Mouse (Mus musculus): ENCODE data around the gene D430042O09Rik.
A peak's percentile ranks its signal among the peaks of the same experiment; 100 is the strongest.

Gene D430042O09Rik

DNA sequence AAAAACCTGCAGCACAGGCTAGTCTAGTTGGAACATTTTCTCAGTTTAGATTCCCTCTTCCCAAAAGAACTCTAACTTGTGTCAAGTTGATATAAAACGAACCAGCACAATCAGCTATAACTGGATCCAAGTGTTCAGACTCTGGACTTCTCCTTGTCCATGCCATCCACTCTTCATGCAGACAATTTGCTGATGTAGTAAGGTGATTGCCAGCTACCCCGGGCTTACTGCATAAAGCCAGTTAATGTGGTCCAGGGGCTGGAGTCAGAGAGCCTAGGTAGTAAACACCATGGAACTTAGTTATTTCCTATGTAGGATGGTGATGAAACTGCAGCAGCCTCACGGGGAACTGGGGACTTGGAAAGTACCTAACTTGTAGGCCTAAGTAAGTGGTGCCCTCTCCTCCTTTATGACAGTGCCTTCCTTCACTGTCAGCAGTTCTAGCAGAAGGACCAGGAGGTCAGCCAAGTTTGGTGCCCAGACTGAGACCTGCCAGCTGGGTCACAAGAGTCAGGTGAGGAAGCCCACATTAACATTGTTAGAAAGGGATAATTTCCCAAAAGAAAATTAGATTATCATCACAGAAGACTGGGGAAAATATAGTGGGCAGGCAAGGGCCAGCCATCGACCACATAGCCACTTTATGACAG, 28.8 kb downstream of the D430042O09Rik start:
- DNase-seq (ENCODE audit: low read depth, low spot score): no peak

DNA sequence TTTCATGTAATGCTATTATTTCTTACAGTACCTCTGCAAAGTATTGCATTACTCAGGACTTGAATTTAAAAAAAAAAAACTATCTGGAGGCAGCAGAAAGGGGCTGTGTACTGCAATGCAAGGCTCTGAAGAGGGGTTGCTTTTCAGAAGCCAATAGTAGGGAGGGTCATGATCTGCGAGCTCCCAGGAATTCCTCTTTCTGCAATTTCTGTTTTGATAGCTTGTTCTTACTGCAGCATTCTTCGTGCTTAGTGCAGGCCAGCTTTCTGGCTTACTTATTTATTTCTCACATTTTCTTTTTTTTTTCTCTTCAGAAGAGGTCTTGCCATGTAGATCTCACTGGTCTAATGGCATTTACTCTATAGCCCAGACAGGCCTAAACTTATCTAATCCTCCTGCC, 32.8 kb downstream of the D430042O09Rik start:
- no peak for DNase-seq (ENCODE audit: low read depth, low spot score)

DNA sequence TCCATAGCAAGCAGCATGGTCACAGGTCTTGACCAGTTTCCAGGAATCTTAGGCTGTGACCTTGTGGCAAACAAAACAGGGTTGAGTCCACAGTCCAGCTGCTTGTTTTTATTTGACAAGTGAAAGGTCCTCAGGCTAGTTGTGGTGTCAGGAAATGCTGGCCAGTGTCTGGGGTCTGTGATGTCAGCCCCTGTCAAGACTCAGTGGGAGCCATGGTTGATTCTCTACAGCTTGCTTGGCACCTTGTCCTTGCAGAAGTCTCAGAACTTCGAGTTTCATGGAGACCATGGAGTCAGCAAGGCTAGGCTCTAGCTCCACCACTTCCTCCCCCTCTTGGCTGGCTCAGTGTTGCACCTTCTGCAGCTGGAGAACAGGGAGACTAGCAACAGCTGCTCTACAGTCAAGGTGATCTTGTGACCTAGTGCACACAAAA, 33.6 kb downstream of the D430042O09Rik start:
- DNase-seq (ENCODE audit: low read depth, low spot score): no peak

DNA sequence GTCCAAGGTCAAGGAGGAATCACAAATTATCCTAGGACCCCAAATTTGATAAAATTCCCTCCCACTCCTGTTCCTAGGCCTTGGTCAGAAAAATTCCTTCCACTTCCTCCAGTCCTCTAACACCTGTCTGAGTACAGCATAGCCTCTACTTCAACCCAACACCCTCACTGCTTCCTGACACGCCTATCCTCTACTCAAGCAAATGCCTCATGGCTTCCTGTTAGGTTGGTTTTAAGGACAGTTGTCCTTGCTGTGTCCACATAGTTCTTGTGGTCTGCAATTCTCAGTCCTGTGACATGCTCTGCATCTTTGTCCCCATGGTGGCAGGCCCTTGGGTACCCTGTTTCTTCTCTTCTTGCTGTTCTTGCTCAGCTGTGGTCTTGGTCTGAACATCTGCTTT, 37.1 kb downstream of the D430042O09Rik start:
- DNase-seq (ENCODE audit: low read depth, low spot score): no peak

DNA sequence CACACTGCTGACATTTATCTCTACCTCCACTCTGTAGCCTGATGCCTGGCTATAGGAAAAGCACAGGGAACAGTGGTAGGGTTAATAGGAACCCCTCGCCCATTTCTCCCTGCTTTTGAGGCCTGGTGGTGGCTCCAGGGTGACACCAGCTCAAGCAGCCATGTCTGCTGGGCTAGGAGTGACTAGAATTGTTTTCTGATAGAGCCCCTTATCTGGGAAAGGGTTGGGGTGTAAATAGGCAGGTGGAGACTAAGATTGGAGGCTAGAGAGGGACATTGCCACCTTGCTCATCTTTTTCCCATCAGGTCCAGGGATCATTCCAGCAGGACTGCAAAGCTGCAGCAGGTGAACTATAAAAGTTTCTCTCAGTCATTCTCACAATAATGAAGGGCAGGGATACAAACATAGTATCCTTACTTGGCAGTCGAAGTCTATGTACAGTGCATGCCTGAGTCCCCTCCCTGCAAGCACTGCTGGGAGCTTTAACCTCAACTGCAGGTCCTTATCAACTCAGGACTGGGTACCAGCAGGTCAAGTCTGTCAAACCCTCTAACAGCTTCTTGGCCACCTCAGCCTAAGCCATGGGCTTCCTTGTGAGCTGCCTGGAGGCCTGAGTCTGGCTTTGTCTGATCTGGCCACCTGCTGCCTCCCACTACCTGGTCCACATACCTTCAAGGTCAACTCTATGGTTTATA, 39.1 kb downstream of the D430042O09Rik start:
- no peak for DNase-seq (ENCODE audit: low read depth, low spot score)

DNA sequence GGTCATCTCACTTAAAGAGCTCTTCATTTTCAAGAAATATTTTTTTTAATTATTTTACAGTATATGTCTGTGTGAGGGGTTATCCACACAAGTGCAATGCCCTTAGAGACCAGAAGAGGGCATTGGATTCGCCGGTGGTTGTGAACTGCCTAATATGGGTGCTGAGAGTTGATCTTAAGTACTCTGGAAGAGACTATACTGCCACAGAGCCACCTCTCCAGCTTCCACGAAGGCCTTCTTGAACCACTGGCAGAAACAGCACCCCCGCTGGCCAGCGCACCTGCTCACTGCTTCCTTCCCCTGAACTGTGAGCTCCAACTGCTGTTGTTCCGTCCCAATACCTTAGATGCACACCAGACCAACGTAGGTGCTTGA, 39.6 kb downstream of the D430042O09Rik start:
- no peak for DNase-seq (ENCODE audit: low read depth, low spot score)

DNA sequence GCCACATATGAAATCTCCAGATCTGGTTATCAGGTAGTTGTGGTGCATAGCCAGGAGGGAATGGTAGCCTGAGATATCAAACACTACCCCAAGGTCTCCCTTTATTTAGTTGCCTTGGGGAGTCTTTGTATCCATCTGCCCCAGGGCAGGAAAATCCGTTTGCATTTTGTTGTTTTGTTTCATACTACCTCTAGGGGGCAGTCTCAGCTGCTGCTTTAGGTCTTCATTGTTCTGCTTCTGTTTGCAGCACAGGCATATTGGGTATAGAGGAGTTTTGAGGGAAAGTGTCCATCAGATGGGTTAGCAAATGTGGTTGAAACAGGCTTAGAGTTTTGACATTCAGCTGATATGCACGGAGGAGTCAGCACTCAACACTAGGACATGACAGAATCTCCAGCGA, 40.5 kb downstream of the D430042O09Rik start:
- no peak for DNase-seq (ENCODE audit: low read depth, low spot score)

DNA sequence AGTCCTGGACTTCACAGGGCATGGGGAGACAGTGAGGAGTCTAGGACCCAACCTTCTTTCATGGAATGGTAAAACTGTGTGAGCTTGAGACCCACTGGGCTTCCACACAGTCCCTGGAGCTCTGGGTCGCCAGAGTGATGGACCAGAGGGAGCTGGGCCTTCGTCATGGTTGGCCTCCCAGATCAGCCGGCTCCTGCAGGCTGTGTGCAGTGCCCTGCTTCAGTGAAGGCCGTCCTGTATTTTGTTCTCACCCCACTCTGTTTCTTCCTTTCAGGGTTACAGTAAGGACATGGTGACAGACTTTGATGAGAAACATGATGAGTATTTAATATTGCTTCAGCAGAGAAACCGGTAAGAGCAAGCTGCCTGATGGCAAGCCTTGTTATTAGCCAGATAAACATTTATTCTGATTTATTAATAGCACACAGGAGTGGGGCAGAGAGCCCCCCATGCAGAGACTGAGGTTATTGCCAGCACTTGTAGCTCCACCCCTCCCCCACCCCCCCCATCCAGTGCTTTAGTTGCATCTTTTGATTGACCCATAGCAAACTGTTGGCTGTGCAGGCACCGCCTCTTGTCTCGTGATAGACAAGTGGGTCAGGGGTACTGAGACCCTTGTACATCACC, 45.1 kb downstream of the D430042O09Rik start:
- no peak for DNase-seq (ENCODE audit: low read depth, low spot score)

DNA sequence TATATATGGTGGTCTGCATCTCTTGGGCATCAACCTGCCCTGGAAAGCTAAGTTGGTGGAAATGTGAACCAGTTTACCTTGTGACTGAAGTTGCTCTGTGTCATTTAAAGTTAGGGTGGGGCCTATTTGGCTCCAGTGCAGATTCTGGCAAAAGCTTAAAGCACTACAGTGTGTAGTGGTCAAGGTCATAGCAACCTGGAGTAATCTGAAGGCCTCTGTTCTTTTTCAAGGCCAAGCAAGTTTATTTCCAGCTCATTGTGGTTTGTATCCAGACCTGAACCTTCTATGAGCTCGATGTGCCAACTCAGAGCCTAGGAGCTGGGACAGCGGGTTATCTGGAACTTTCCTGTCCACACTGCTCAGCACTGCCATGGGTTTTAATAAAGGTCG, 45.6 kb downstream of the D430042O09Rik start:
- no peak for DNase-seq (ENCODE audit: low read depth, low spot score)

DNA sequence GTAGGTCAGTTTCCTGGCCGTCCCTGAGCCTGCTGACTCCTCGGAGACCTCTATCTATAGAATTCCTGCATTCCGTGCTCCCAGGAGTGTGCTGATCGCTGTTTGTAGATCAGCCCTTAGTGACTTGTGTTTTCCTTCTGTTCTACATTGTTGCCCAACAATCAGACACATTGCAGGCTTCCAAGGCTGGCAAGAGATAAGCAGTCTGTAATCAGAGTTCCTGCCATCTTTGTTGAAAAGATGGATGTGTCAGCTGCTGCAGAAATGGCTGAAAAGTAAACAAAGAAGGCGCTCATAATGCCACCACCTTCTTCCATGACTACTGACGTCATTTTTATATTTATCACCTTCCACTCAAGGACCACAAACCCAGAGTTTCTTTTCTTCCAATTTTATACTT, 49.1 kb downstream of the D430042O09Rik start:
- no peak for DNase-seq (ENCODE audit: low read depth, low spot score)

DNA sequence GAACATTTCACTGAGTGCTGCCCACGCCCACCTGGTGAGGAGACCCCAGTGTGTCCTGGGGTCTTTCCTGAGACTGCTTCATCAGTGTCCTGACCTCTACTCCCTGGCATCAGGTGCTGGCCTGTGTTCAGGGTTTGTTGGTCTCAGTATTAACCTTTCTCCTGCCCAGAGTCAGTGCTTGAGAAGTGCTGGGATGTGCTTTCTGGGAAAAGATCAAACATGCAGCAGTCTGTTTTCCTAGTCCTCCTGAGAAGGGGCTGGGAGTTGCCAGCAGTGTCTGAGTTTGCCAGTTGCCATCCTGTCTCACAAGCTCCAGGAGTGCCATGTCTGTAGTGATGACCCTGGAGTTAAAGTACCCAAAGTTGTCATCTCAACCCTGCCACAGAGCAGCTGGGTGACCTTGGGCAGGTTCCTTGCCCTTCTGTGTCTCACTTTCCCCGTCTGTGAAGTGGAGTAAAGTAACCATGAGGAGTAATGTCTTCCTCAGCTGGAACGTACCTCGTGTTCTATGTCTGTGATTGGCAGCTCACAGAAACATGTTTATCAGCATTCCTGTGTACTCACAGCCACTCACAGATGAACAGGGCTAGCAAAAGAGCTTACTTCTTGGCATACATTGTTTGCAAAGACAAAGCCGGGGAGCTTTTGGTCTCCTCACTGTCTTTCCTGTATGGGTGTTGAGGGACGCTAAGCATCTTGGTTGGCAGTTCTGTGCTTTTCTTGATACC, 50.4 kb downstream of the D430042O09Rik start:
- no peak for DNase-seq (ENCODE audit: low read depth, low spot score)

DNA sequence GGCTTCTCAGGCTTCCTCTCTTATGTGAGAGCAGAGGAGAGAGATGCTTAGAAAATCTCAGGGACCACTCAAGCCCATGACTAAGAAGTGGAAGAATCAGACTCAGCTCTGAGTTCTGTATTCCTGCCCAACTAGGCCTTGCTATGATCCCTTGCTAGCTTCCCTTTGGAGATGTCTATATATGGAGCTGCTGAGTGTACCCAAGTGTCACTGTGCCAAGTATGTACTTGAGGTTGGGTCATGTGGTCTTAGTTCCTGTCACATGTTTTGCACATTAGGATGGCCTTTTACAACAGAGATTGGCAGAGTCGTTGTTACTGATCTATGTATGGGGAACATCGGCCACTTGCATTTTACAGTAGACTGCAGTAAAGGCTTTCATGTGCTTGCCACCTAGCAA, 54.6 kb downstream of the D430042O09Rik start:
- no peak for DNase-seq (ENCODE audit: low read depth, low spot score)

DNA sequence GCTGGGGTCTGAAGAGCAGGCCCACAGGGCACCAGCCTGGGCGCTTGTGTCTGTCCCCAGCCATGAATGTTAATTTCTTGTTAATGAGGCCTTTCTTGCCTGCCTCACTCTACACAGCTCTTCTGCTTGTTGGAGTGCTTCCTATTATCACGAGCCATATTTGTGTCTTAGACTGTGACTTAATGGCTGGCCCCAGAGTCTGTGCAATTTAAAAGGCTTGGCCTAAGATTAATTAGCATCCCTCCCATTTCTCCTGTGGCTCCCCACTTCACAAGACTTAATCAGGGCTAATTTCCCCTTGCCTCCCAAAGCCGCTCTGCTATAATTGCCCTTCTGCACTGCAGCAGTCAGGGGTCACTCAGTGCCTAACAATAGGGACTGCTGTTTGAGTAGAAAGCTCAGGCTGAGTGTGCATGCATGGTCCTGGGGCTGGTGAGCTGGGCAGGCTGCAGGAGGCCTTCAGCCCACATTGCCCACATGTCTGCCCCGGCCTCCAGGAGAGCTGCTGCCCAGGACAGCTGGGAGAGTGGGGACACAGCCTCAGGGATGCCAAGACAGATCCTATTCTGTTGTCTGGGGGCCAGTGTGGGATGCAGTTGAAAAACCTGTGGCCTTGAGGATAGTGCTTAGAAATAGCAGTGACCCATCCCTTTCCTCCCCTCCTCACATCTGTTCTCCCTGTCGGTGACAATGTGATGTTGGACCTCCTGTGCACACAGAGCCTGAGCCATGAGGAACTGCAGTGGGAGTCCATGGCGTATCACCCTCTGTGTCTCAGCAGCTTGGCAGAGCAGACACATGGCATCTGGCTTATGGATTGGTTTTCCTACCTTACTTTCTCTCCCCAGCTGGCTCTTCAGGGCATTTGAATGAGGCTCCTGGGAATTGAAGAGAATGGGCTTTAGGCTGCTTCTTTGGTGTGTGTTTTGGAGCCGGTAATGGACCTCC, 55.5 kb downstream of the D430042O09Rik start:
- no peak for DNase-seq (ENCODE audit: low read depth, low spot score)

DNA sequence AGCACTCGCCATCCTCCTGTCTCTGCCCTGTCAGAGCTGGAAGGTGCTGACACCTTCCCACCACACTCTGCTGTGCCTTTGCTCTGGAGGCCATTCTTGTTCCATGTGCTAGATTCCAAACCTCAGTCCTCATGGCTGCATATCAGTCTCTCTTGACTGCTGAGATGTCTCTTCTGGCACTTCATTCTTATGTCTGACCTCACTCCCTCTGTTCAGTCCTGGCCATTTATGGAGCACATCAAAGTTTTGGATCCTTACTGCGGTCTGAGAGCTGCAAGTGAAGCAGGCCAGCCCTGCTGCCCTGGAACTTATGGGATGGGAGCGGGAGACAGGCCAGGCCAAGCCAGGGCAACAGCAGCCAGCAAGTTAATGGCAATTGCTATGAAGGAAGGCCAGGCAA, 56.7 kb downstream of the D430042O09Rik start:
- no peak for DNase-seq (ENCODE audit: low read depth, low spot score)

DNA sequence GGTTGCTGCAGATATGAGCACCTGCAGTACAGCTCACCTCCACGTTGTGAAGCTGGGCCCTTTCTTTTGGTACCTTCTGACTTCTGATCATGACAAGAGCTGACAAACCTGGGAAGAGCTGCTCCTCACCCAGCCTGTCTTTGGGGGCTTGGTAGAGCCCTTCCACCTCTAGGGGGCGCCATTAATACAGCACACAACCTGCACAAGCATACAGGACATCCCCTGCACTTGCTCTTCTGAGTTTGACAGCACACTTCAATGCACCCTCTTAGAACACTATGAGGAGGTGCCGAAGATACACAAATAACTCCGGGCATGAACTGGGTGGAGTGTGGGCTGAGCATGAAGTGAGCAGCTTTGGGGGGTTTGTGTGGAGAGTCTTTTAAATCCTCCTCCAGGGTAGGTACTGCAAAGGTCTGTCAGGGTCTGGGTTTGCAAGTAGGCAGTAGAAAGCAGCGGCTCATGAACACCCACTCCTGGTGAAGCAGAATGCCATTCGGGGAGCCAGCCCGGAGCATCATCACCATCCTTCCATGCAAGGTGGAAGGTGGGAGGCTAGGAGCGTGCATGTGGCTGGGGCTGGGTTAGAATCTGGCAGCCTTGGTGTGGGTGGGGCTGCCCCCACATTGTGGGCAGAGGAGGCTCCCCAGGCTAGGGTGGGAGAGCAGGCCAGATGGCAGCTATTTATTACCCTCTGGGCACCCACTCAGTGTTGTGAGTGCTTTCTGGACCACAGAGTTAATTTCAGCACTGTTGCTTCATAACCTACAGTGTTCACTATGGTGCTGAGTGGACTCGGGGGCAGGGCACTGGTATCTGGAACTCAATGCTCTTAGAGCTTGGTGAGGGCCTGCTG, 59.5 kb downstream of the D430042O09Rik start:
- DNase-seq (ENCODE audit: low read depth, low spot score): peak; percentile 53

DNA sequence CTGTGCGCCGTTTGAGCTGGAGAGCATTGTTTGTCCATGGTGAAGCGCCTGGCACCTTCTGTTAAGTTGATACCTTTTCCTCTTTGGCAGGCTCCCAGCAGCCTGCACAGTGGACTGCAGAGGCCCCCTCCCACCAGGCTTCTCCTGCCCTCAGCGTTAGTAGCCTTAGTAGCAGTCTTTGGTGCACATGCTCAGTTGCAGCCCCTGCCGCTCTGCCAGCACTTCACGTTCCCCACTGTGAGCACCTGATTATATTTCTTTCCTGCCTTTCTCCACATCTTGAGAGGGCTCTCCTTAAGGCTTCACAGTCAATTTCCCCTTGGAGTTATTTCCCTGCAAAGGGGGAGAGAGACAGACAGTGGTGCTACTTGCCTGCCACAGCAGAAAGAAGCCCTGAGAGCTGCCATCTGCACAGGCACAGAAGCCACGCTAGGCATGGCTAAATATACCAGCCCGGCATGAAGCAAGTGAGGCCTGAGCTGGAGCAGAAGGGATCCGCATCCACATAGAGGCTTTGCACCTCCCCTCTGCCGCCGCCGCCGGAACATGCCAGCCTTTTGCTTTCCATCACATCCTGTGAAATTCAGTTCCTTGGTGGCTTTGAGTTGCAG, 65.4 kb downstream of the D430042O09Rik start:
- DNase-seq (ENCODE audit: low read depth, low spot score): no peak

DNA sequence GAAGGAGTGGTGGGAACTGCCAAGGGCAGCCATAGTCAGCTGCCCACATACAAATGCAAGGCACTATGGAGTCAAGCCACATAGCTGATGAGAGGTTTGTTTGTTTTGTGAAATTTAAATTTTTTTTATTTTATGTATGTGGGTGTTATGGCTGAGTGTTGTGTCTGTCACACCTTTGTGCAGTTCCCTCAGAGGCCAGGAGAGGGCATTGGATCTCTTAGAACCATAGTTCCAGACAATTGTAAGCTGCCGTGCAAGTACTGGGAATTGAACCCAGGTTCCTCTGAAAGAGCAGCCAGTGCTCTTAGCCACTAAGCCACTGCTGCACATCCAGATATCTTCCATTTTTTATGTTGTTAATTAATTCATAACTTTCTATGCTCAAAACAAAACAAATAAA, 75.5 kb downstream of the D430042O09Rik start:
- no peak for DNase-seq (ENCODE audit: low read depth, low spot score)

DNA sequence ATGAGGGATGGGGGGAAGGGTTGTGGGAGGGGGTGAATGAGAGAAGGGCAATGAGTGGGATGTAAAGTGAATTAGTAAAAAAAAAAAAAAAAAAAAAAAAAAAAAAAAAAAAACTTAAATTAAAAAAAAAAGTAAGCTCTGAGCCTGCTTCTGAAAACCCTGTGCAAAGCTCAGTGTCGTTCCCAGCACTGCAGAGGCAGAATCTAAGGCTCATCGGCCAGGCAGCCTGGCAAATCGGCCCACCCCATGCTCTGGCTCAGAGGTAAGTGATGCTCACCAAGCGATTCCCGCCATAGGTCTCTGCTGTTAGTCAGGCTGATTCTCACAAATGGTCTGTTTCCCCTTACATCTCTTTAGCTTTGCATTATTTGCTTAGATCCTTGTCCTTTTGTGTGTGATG, 78.4 kb downstream of the D430042O09Rik start:
- DNase-seq (ENCODE audit: low read depth, low spot score): no peak

DNA sequence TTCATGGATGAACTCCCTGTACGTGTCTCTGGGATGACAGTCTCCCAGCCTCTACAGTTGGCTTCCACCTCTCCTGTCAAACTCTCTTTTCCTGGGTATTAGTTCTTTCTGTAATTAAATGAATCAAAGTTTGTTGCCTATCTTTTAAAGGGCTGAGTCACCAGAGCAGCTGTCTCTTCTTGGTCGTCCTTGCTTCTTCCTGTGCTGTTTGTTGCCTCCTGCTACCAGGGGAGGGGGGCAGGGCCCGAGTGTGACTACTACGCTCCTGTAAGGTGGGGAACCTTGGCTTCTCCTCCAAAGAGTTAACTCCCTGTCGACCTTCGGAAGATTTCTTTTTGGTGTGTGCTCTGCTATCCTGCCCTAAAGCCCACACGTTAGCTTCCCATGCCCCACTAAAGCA, 79.4 kb downstream of the D430042O09Rik start:
- DNase-seq (ENCODE audit: low read depth, low spot score): no peak

DNA sequence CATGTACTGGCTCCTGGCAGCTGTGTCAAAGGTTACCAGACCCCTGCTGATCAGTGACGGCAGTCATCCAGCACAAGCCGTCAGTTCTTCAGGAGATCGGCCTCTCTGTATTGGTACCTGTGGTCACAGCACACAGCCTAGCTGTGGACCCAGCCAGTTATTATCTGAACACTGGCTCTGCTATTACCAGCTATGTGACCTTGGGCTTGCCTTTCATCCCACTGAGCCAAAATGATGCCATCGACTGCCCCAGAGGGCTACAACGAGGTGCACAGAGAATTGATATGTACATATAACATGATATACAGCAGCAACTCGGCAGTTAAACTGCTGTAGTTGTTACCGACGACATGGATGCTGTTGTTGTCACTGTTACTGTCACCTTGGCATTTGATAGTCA, 82.4 kb downstream of the D430042O09Rik start:
- DNase-seq (ENCODE audit: low read depth, low spot score): no peak
